Mouse (Mus musculus) heart, embryonic 15.5 days (tissue): Measurements from ENCODE around the gene Prph2. TPM values are rescaled to one million over a fixed set of nuclear protein-coding genes. Genes with fewer than 3 reads are reported as not detected.

Source experiments
- ATAC-seq: fragments of 200-750 bp; cut with Nextera tagmentation; replicated peaks from 2 replicates; pipeline ENCODE4 v1.8.0; 2017; ENCODE audit warnings: low read depth, moderate TSS enrichment; ENCODE audit not compliant: insufficient number of reproducible peaks, insufficient read depth, low FRiP score
- H3K27ac ChIP-seq: fragments of 300-500 bp; sonication (generic); 2 replicates; pipeline ENCODE4 v1.5.1; 2015; ENCODE audit warnings: mild to moderate bottlenecking, inconsistent platforms
- H3K27me3 ChIP-seq: fragments of 300-500 bp; sonication (generic); 2 replicates; pipeline ENCODE4 v1.6.1; 2015; ENCODE audit warnings: inconsistent platforms
- H3K36me3 ChIP-seq: fragments of 300-500 bp; sonication (generic); 2 replicates; pipeline ENCODE4 v1.6.1; 2015; ENCODE audit warnings: mild to moderate bottlenecking, inconsistent platforms
- H3K4me1 ChIP-seq: fragments of 300-500 bp; sonication (generic); replicated peaks from 2 replicates; pipeline ENCODE4 v1.6.1; 2015; ENCODE audit warnings: inconsistent platforms
- H3K4me2 ChIP-seq: fragments of 300-500 bp; sonication (generic); 2 replicates; pipeline ENCODE4 v1.6.1; 2015; ENCODE audit warnings: inconsistent platforms, mild to moderate bottlenecking, moderate library complexity
- H3K4me3 ChIP-seq: fragments of 300-500 bp; sonication (generic); 2 replicates; pipeline ENCODE4 v1.5.1; 2015; ENCODE audit warnings: mild to moderate bottlenecking, inconsistent platforms
- H3K9ac ChIP-seq: fragments of 300-500 bp; sonication (generic); 2 replicates; pipeline ENCODE4 v1.6.1; 2015; ENCODE audit warnings: mild to moderate bottlenecking, inconsistent platforms
- H3K9me3 ChIP-seq: fragments of 300-500 bp; sonication (generic); replicated peaks from 2 replicates; pipeline ENCODE4 v1.6.1; 2016; ENCODE audit warnings: inconsistent platforms
- WGBS: fragments of 180-500 bp; shearing (Covaris S2); methylation state at CpG from one replicate; pipeline ENCODE4 v1.1.7; 2015; ENCODE audit warnings: mixed read lengths; 5-methylcytosine and 5-hydroxymethylcytosine counted together
- polyA plus RNA-seq: library from polyadenylated mRNA; unstranded; fragments of >200 nt; fragmentation: Nextera tagmentation; extraction: Ambion mirVana; gene quantifications from 2 replicates; pipeline ENCODE4 v1.2.1, GENCODE M21; 2015

The Prph2 gene
- polyA plus RNA-seq, result not detected in 2 replicates

DNA sequence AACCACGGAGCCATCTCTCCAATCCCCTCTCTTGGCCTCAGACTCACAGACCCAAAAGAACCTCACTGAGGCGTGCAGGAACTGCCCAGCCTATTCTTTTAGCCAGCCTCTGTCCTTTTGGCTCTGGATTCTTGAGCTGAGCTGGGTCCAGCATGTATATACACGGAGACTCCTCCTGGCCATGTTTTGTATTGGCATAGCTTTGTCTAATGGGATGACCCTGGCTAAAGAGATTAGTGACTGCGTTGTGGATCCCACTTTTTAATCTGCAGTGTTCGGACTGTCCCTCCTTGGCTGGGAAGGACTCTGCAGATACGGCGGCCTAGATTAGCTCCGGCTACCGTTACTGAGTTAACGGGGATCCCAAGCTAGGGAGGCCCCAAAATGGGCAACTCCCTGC is at the start of gene Prph2:
Gene Prph2, plus strand, starts transcription at position 274 of the 400 bp plus-strand sequence.
- Histone ChIP-seq H3K4me1 (peaks cover 10% of the 10 kb centered on the region), H3K4me2 (no peak within 1 kb of the TSS), H3K36me3 (no peaks in the 10 kb centered on the region), H3K9ac (no peak within 1 kb of the TSS), H3K4me3 (no peak within 1 kb of the TSS), H3K27me3 (no peaks in the 10 kb centered on the region), H3K9me3 (no peaks in the 10 kb centered on the region), H3K27ac (no peak within 1 kb of the TSS)
- WGBS, result 84% methylated on average over 10 of the region's 10 CpGs
- ATAC-seq, result no peak

DNA sequence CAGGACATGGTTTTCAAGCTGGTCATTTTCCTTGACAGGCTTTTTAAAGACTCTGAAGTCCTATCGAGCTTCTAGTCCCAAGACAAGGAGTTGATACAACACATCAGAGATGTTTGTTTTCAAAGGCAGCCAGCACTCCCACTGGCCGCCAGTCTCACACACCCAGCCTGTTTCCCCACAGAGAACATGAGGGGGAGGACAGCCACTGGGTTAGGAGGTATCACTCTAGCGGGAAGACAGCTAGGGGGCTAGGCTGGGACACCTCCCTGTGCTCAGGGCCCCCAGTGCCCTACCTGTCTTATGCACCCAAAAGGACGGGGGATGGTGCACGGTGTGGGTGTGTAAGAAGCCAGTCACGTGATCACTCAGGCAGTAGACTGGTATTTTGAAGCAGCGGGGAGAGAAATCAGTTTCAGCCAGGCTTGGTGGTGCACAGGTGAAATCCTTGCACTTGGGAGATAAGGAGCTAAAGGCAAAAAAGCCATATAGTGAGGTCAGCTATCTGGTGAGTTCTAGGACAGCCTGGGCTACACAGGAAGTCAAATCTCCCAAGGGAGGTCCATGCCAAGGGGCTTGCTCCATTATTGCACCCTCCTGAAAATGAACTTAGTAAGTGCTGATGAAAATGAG is 45.6 kb upstream of the Prph2 start:
- H3K4me1 ChIP-seq, result peaks cover 3% of the 10 kb centered on the region; the same call in 1 of the 2 replicates
- no peak for ATAC-seq
- WGBS, result 50% methylated on average over 7 of the region's 7 CpGs

DNA sequence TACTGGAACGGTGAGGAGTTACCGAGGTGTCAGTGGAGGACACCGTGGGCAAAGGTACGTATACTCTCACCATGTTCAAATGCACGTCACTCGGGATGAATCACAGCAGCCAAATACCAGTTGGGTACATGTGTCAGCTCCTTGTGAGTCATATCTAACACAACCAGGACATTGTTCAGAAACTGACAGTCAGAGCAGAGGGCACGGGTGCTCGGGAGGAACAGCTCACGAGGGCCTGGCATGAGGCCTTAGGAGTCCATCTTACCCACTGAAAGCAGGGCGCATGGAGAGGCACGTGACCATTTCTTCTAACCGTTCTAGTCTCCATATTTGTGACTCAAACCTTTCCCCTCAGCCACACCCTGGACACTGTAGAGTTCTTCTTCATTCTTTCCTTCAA is 43.4 kb upstream of the Prph2 start:
- 81% methylated on average over 12 of the region's 12 CpGs for WGBS
- Histone ChIP-seq H3K4me1 (no peaks in the 10 kb centered on the region; the same call in 1 of the 2 replicates), H3K4me3 (no peak overlapping the region), H3K27ac (no peak overlapping the region), H3K9ac (no peak overlapping the region), H3K36me3 (no peaks in the 10 kb centered on the region), H3K9me3 (no peaks in the 10 kb centered on the region), H3K4me2 (no peak overlapping the region), H3K27me3 (no peaks in the 10 kb centered on the region)
- no peak for ATAC-seq

More for the DNA sequence above, 45.6 kb upstream of the Prph2 start:
- Histone ChIP-seq H3K27me3 (no peaks in the 10 kb centered on the region), H3K9me3 (no peaks in the 10 kb centered on the region), H3K4me3 (no peak overlapping the region), H3K27ac (no peak overlapping the region), H3K4me2 (no peak overlapping the region), H3K36me3 (no peaks in the 10 kb centered on the region), H3K9ac (no peak overlapping the region)

DNA sequence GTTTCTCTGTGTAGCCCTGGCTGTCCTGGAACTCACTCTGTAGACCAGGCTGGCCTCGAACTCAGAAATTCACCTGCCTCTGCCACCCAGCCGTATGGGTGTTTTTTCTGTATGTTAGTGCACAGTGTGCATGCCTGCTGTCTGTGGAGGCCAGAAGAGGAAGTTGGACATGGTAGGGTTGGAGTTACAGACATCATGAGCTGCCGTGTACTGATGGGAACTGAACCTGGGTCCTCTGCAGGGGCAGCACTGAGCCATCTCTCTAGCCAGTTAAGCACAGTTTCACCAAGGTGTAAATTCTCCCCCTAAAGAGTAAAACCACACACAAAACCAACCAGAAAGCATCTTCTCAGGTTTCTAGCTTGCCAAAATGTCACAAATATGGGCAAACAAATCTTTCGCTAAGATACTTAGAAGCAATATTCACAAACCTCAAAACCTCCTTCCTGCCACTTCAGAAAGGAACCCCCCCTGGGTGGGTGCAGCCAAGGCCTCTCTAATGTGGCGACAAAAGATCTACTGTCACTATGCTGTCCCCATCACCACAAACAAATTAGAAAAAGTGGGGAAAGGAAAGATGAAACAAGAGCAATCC is 40.0 kb upstream of the Prph2 start:
- ATAC-seq, result no peak
- Histone ChIP-seq H3K36me3 (no peaks in the 10 kb centered on the region), H3K4me1 (peaks cover 17% of the 10 kb centered on the region), H3K4me2 (no peak overlapping the region), H3K27me3 (no peaks in the 10 kb centered on the region), H3K9ac (no peak overlapping the region), H3K9me3 (no peaks in the 10 kb centered on the region), H3K27ac (no peak overlapping the region), H3K4me3 (no peak overlapping the region)
- WGBS, result 90% methylated on average over 5 of the region's 5 CpGs

DNA sequence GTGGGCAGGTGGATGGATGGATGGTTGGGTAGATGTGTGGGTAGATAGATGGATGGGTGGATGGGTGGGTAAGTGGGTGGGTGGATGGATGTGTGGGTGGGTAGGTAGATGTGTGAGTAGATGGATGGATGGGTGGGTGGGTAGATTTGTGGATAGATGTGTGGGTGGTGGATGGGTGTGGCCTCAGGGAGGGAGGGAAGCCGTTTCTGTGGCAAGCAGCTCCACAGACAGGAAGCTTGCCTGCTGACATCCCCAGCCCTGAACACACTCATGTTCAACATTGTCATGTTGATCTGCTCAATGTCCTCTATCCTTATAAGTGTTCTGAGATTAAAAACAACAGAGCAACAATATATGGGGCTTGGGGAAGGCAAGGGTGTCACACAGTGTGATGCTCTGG is 39.3 kb upstream of the Prph2 start:
- Histone ChIP-seq H3K4me1 (peaks cover 17% of the 10 kb centered on the region), H3K9ac (no peak overlapping the region), H3K36me3 (no peaks in the 10 kb centered on the region), H3K4me3 (no peak overlapping the region), H3K4me2 (no peak overlapping the region), H3K27ac (no peak overlapping the region), H3K27me3 (no peaks in the 10 kb centered on the region), H3K9me3 (no peaks in the 10 kb centered on the region)
- 26% methylated on average over 1 of the region's 1 CpGs for WGBS
- ATAC-seq, result no peak

DNA sequence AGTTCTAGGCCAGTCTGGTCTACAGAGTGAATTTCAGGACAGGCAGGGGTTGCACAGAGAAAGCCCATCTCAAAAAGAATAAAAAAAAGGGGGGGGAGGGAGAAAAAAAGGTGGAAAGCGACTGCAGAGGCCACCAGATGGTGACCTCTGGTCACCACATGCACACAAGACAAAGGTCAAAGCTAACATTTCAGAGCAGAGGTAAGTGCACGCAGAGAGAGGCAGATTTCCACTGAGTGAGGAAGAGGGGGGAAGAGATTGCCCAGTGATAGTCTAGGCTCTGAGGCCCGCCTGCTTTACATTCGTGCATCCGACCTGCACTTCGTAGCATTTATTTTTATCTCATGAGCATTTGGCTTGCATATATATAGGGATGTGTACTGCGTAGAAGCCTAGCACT is 37.5 kb upstream of the Prph2 start:
- no peak for ATAC-seq
- Histone ChIP-seq H3K4me2 (no peak overlapping the region), H3K4me3 (no peak overlapping the region), H3K27me3 (no peaks in the 10 kb centered on the region), H3K9ac (no peak overlapping the region), H3K27ac (no peak overlapping the region), H3K4me1 (peaks cover 23% of the 10 kb centered on the region), H3K9me3 (no peaks in the 10 kb centered on the region), H3K36me3 (no peaks in the 10 kb centered on the region)
- WGBS, result 74% methylated on average over 7 of the region's 7 CpGs

DNA sequence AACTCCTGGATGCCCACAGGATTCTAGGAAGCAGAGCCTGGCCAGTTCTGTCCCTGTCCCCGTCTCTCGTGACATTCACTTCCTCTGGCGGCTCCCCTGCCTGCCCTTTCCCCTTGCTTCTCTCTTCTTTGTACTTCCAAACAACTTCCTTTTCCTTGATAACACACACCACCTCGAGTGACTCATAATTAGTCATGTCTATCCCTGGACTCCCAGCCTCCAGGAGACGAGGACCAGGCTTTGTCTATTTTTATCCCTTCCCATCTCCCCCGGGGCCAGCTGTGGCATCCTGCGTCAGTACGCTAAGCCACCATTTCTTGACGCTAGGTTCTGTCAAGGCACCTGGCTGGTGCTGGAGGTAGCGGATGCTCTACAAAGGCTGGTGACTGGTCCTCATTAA is 36.1 kb upstream of the Prph2 start:
- H3K27ac ChIP-seq, result peak overlapping the region; percentile 55
- ATAC-seq, result peak; percentile 58
- WGBS, result 7% methylated on average over 10 of the region's 10 CpGs

DNA sequence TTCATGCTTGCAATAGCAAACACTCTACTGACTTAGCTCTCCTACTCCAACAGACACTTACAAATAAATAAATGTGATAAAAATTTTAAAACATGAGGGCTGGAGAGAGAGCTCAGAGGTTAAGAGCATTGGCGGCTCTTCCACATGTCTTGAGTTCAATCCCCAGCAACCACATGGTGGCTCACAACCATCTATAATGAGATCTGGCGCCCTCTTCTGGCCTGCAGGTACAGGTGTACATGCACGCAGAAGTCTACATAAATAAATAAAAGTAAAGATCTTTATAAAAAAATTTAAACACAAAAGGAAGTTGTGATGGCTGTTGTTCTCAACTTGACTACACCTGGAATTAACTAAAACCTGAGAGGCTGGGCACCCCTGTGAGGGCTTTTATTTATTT is 34.6 kb upstream of the Prph2 start:
- Histone ChIP-seq H3K27ac (no peak overlapping the region), H3K4me1 (peaks cover 28% of the 10 kb centered on the region), H3K9me3 (no peaks in the 10 kb centered on the region), H3K4me2 (no peak overlapping the region), H3K36me3 (no peaks in the 10 kb centered on the region), H3K9ac (no peak overlapping the region), H3K27me3 (no peaks in the 10 kb centered on the region), H3K4me3 (no peak overlapping the region)
- WGBS, result 72% methylated on average over 3 of the region's 3 CpGs
- ATAC-seq, result no peak

More for the DNA sequence above, 36.1 kb upstream of the Prph2 start:
- no peaks in the 10 kb centered on the region for H3K36me3 ChIP-seq
- 0 out of 2 replicates have a peak overlapping the region, but pooled peaks have one; percentile 8 for H3K4me3 ChIP-seq
- no peak overlapping the region for H3K9ac ChIP-seq
- H3K9me3 ChIP-seq, result no peaks in the 10 kb centered on the region
- peaks cover 23% of the 10 kb centered on the region for H3K4me1 ChIP-seq
- H3K27me3 ChIP-seq, result no peaks in the 10 kb centered on the region
- peak overlapping the region; percentile 49 for H3K4me2 ChIP-seq

DNA sequence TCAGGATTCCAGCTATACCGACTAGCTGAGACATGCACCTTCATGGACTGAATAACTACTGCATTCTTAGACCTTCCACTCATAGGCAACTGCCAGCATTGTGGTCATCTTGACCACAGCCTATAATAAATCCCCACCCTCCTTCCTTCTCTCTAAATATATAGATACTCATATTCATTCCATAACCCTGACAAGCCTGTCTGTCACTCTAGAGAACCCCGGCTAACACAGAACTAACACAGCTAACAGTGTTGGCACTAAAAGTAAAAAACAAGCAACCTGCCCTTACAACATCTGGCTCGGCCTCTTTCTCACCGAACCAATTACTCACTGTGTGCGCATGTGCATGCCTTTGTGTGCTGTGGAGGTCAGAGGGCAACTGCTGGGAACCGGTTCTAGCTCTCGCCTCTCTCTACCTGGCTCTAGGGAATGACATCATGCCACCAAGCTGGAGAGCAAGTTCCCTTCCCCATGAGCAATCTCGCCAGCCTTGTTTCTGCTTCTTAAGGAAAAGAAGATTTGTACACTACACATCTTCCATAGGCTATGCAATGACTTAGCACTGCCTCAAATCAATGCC is 33.8 kb upstream of the Prph2 start:
- 68% methylated on average over 8 of the region's 8 CpGs for WGBS
- Histone ChIP-seq H3K4me2 (no peak overlapping the region), H3K27ac (no peak overlapping the region), H3K36me3 (no peaks in the 10 kb centered on the region), H3K9me3 (no peaks in the 10 kb centered on the region), H3K9ac (no peak overlapping the region), H3K4me1 (peaks cover 28% of the 10 kb centered on the region), H3K27me3 (no peaks in the 10 kb centered on the region), H3K4me3 (no peak overlapping the region)
- ATAC-seq, result no peak

DNA sequence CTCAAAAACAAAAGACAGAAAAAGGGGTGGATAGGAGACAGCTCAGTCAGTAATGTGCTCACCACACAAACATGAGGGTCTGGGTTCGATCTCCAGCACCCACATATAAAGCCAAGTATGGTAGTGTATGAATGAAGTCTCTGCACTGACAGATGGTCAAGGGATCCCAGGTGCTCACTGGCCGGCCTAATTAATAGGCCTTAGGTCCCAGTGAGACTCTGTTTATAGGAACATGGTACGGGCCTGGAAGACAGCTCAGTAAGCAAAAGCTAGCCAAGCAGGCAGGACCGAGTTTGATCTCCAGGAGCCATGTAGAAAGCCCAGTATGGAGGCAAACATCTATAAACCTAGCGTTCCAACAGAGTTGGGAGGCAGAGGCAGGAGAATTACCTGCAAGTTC is 33.2 kb upstream of the Prph2 start:
- 86% methylated on average over 5 of the region's 5 CpGs for WGBS
- H3K9me3 ChIP-seq, result no peaks in the 10 kb centered on the region
- H3K27ac ChIP-seq, result no peak overlapping the region
- no peak overlapping the region for H3K9ac ChIP-seq
- peaks cover 28% of the 10 kb centered on the region for H3K4me1 ChIP-seq
- no peak overlapping the region for H3K4me3 ChIP-seq
- no peak overlapping the region for H3K4me2 ChIP-seq
- H3K36me3 ChIP-seq, result no peaks in the 10 kb centered on the region
- no peaks in the 10 kb centered on the region for H3K27me3 ChIP-seq
- no peak for ATAC-seq

DNA sequence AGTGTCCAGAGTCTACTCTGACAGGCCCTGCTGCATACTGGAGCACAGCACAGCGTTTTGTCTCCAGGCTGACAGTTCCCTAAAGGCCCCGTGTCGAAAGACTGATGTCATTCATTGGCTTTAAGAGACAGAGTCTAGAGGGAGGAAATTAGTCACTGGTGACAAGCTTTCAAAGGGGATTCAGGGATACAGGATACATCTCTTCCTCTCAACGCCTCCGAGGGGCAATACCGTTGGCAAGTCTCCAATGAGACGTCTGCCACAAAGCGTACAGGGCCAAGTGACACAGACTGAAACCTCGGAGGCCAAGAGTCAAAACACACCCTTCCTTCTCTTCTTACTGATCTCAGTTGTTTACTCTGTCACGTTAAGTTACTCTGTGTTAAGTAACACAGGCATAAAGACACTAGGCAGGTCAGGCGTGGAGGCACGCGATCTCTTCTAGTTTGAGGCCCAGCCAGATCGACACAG is 30.4 kb upstream of the Prph2 start:
- Histone ChIP-seq H3K36me3 (no peaks in the 10 kb centered on the region), H3K4me1 (peaks cover 12% of the 10 kb centered on the region), H3K9ac (no peak overlapping the region), H3K9me3 (no peaks in the 10 kb centered on the region), H3K27ac (peak overlapping the region; percentile 13; the same call in 1 of the 2 replicates), H3K27me3 (no peaks in the 10 kb centered on the region), H3K4me2 (no peak overlapping the region), H3K4me3 (no peak overlapping the region)
- ATAC-seq, result peak; percentile 56; the same call in 1 of the 2 replicates
- WGBS, result 26% methylated on average over 14 of the region's 14 CpGs
